Mouse (Mus musculus) layer of hippocampus, adult 9-10 months (tissue): ENCODE measurements around the gene Depp1.

Experiments
- DNase-seq: peaks from one replicate; pipeline ENCODE4 v3.0.0; 2022; ENCODE audit warnings: low spot score

Gene Depp1

DNA sequence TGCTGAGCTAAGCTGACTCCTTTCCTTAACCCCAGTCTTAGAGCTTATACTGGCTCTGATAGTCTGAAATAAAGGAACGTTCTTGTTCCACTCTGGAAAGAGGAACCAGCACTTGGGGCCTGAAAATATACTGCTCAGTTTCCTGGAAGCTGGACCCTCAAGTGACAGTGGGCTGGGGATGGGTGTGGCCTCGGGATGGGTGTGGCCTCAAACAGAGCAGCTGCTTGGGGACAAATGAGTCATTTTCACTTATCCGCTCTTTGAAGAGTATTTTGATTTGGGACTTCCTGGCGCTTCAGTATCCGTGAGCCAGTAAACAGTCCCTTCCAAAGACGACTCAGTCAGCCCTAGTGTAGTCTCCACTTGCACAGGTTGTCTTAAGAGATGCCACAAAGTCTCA is 31.9 kb downstream of the Depp1 start:
- DNase-seq = no peak

DNA sequence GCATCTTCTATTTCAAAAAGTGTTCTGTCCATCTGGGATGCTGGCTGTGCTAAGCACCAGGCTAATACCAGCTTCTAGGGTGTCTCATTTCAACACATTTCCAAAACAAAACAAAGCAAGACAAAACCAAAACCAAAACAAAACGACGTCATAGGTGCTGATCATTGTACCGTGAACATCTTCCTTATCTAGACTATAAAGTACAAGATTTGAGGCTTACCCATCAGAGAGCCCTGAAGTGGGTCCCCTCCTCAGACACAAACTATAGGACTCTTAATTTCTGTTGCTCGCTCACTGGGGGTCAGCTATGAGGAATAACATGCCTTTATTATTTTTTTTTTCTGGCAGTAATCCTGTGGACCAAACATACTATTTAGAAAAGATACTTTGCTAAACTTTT is 43.2 kb downstream of the Depp1 start:
- no peak for DNase-seq

DNA sequence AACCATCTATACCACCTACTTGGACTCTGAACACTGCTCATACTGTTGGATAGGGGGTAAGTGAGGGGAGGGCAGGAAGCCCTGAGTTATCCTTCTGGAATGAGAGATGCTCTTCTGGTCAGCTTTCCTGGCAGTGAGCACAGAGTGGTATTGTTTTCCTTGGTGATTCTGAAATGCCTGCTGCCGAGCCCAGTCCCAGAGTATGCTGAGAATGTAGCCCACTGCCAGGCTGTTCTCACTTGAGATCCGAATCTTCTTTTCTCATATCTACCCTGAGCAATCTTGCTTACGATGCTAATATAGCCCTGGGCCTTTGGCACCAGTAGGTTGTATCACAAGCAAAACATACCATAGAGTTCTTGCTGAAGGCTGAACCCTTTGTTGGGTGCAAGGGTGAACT is 43.9 kb downstream of the Depp1 start:
- no peak for DNase-seq

DNA sequence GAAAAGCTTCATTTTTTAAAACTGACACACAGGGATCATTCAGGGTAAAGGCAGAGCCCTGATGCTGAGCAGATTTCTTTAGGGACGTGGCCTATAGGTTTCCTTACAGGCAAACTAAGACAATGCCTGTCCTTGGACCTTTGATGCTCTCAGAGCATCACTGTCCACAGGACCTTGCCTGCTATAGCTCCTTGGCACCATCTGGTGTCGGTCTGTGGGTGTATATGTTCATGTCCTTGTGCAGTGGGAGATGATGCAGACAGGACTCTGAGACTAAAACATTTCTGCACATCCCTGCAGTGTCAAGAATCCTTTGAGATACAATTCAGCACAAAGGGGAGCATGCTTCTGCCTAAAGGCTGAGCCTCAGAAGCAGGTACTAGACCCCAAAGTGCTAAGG is 47.0 kb downstream of the Depp1 start:
- DNase-seq = no peak

DNA sequence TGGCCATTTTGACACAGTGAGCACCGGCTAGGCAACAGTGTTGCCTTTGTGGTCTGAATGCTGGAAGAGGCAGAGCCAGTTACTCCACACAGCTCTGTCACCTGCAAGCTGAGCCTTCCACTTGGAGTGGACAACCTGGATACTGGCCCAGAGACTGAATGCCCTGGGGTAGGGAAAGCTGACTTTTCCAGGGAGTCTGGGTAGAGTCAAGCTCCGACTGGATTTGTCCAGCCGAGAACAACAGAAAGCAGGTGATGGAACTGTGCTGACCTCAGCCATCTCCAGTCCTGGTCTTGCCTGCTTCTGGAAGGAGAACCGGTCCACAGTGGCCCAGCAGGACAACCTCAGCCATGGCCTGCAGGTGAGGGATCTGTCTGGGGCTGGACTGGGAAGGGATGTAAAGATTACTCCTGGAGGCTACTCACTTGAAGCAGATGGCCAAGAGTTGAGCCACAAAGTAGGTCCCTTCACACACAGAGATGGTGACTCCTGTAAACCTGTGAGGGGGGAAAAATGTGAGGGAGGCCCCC is 47.6 kb downstream of the Depp1 start:
- no peak for DNase-seq

DNA sequence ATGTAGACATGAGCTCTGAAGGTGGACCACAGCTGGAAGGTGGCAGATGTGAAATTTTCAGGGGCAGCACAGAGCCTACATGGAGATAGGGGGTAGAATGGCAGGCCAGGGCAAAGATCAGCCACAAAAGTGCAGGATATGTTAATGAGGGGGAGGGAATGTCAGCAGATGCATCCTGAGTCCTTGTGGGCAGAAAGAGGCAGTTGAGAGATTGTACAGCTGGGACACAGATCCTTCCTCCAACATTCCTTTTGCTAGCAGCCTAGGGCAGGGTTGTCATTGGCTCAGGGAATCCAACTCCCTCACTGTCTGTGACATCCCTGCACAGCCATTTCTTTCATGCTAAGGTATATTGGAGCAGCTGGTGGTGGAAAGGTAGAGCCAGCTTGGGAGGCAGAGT is 50.4 kb downstream of the Depp1 start:
- DNase-seq = no peak
